Mouse (Mus musculus): ENCODE measurements around the gene Wfikkn1.
A peak's percentile ranks its signal among the peaks of the same experiment; 100 is the strongest.

Wfikkn1 gene

GRCm38 (mm10) chr17:25880196-25880910, at the start of gene Wfikkn1:
TSS of gene Wfikkn1 (minus strand) at chr17:25880858.
- no peak for DNase-seq

- DNase-seq = no peak
Observed at GRCm38 (mm10) chr17:25925348-25925747, 44.7 kb upstream of the Wfikkn1 start.

GRCm38 (mm10) chr17:25922120-25922519, 41.5 kb upstream of the Wfikkn1 start:
- no peak for DNase-seq

GRCm38 (mm10) chr17:25919786-25920642, 39.4 kb upstream of the Wfikkn1 start:
- peak; percentile 99 to 100 for DNase-seq

GRCm38 (mm10) chr17:25919144-25919785, 38.6 kb upstream of the Wfikkn1 start, which contains the start of gene Rab40c:
TSS of gene Rab40c (minus strand) at chr17:25919727.
- DNase-seq = no peak

- DNase-seq = no peak
Observed at GRCm38 (mm10) chr17:25918037-25918750, 37.5 kb upstream of the Wfikkn1 start.

GRCm38 (mm10) chr17:25916931-25917647, 36.4 kb upstream of the Wfikkn1 start:
- no peak for DNase-seq

- DNase-seq = no peak
Observed at GRCm38 (mm10) chr17:25914295-25914694, 33.6 kb upstream of the Wfikkn1 start.

GRCm38 (mm10) chr17:25913877-25914275, 33.2 kb upstream of the Wfikkn1 start:
- DNase-seq = no peak

- no peak for DNase-seq
Observed at GRCm38 (mm10) chr17:25913186-25913876, 32.7 kb upstream of the Wfikkn1 start.

GRCm38 (mm10) chr17:25911816-25912215, 31.2 kb upstream of the Wfikkn1 start:
- DNase-seq = no peak

- no peak for DNase-seq
Observed at GRCm38 (mm10) chr17:25907640-25908039, 27.0 kb upstream of the Wfikkn1 start.

- peak in 1 of 2 experiments; percentile 33 for DNase-seq
Observed at GRCm38 (mm10) chr17:25903061-25903460, 22.4 kb upstream of the Wfikkn1 start.

GRCm38 (mm10) chr17:25900193-25900592, 19.5 kb upstream of the Wfikkn1 start:
- DNase-seq = no peak

- no peak for DNase-seq
Observed at GRCm38 (mm10) chr17:25895891-25896290, 15.2 kb upstream of the Wfikkn1 start.

GRCm38 (mm10) chr17:25895415-25895814, 14.8 kb upstream of the Wfikkn1 start:
- no peak for DNase-seq

GRCm38 (mm10) chr17:25893975-25894617, 13.4 kb upstream of the Wfikkn1 start:
- DNase-seq = peak; percentile 51 to 66

- no peak for DNase-seq
Observed at GRCm38 (mm10) chr17:25888837-25889236, 8.2 kb upstream of the Wfikkn1 start.

- DNase-seq = no peak
Observed at GRCm38 (mm10) chr17:25887467-25887866, 6.8 kb upstream of the Wfikkn1 start.

GRCm38 (mm10) chr17:25886806-25887205, 6.1 kb upstream of the Wfikkn1 start:
- DNase-seq = no peak

- no peak for DNase-seq
Observed at GRCm38 (mm10) chr17:25885636-25886035, 5.0 kb upstream of the Wfikkn1 start.

Measured in spleen, adult 18-20 months (tissue).